Mouse (Mus musculus) C2C12 (cell line): ENCODE results near the gene Nkx2-3.

Experiments used
- CEBPB ChIP-seq: IDR thresholded peaks from one replicate; pipeline ENCODE4 v1.6.1; 2011; ENCODE audit warnings: low read depth, mild to moderate bottlenecking, control low read depth, moderate library complexity
- CTCF ChIP-seq: IDR thresholded peaks from one replicate; pipeline ENCODE4 v1.5.1; 2011; ENCODE audit not compliant: control insufficient read depth, insufficient read depth, insufficient read length
- MYOD1 ChIP-seq: IDR thresholded peaks from one replicate; pipeline ENCODE4 v1.6.1; 2011; ENCODE audit warnings: low read depth; ENCODE audit not compliant: control insufficient read depth, insufficient read length
- MYOG ChIP-seq: IDR thresholded peaks from one replicate; pipeline ENCODE4 v1.6.1; 2011; ENCODE audit not compliant: control insufficient read depth, insufficient read length; ENCODE audit errors: extremely low read depth
- USF1 ChIP-seq: IDR thresholded peaks from one replicate; pipeline ENCODE4 v1.6.1; 2011; ENCODE audit warnings: low read depth, mild to moderate bottlenecking, control low read depth, moderate library complexity

DNA sequence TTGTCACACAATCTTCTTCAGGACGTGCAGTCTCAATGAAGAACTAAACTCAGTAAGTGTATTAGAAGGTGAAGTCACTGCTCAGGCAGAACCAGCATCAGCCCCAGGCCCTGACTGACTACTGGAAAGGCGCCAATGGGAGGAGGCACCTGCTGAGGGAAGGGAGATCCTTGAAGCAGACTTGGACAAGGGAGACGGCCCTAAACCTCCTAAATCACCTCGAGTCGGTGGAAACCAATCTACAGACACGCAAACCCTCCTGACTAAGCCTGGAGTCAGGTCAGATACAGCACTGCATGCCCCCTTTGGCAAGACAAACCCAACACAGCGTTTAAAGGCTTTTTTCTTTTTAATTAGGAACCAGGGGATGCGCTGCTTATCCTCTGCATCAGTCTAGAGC is 51.3 kb downstream of the Nkx2-3 start:
- TF ChIP-seq CTCF, result no peak
- no peak for TF ChIP-seq MYOD1
- TF ChIP-seq CEBPB, result no peak
- no peak for TF ChIP-seq USF1
- TF ChIP-seq MYOG, result no peak
